Mouse (Mus musculus) lung, postnatal 25 days (tissue): ENCODE measurements around the gene Adam6b.
A peak's percentile ranks its signal among the peaks of the same experiment; 100 is the strongest.
"Not testable (repeated sequence)": the region's sequence is repeated elsewhere in the genome, so short reads cannot be mapped to it uniquely, and the experiment has no call there.

Experiments used
- DNase-seq: peaks from one replicate; pipeline ENCODE4 v3.0.0; 2022; ENCODE audit warnings: low spot score

Adam6b gene

GRCm38 (mm10) chr12:113489211-113489610 lies at the start of gene Adam6b:
TSS of gene Adam6b (plus strand) at chr12:113489511.
- DNase-seq, result not testable (repeated sequence)

- DNase-seq, result no peak
Observed at GRCm38 (mm10) chr12:113446061-113446460, 43.2 kb upstream of the Adam6b start.

DNA sequence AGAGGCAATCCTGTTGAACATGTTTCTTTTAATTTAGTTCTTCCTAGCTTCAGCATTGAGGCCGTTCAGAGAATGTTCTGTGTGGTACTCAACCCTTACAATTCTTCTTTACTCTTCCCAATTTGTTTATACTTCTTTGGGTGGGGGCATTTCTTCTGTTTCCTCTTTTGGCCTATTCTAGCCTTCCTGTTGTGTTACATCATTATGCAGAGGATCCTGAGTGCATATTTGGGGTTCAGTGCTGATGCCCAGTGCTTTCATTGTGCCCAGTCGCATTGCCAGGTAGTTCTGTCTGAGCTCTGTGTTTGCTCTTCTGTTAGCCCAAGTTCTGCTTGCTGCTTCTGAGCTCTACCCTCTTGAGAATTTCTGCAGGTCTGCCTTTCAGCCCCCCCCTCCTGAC lies 13.1 kb upstream of the Adam6b start:
- DNase-seq, result no peak

DNA sequence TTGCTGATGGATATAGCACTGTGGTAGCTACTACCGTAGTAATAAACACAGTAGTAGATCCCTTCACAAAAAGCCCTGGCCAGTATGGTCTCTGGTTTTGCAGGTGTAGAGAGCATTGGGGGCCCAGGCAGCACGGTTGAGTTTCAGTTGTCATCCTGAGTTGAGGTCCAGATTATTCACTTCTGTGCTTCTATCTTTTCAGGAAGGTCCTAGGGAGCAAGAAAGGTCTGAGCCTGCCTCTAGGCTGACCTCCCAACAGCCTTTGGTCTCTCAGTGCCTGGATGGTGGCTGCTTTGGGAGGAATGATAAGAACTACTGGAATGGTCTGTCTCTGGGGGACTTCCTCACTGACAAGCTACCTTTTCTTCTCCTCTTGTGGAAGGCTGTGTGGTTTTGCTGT lies 7.2 kb upstream of the Adam6b start:
- no peak for DNase-seq

- DNase-seq, result no peak
Observed at GRCm38 (mm10) chr12:113482661-113483389, 6.5 kb upstream of the Adam6b start.

DNA sequence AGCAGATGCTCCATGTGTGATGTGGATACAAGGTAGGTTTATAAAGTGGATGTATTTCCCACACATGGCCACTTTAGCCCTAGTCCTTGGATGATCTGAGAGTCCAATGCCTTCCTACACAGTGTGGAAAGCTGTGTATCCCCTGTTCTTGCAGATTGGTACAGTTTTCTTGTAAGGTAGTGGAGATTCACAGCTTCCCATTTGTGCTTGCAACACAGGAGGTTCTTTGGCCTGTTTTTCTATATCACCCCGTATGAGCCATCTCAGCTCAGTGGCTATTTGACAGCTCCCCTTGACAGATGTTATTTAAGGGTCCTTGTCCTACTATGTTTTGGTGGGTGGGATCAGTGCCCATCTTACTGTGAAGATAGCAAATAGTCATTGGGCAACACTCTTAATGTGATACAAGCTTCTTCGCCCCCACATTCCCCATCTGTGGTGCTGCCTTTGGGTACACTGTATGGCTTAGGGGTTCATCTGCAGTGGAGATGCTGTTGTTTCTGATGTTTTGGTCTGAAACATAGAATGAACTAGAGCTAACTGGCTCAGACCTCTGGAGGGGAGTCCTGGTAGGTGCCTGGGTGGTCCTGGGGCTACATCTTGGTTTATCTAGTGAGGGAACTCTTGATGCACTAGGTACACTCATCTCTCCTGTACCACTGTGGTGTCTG lies 5.7 kb upstream of the Adam6b start:
- no peak for DNase-seq

DNA sequence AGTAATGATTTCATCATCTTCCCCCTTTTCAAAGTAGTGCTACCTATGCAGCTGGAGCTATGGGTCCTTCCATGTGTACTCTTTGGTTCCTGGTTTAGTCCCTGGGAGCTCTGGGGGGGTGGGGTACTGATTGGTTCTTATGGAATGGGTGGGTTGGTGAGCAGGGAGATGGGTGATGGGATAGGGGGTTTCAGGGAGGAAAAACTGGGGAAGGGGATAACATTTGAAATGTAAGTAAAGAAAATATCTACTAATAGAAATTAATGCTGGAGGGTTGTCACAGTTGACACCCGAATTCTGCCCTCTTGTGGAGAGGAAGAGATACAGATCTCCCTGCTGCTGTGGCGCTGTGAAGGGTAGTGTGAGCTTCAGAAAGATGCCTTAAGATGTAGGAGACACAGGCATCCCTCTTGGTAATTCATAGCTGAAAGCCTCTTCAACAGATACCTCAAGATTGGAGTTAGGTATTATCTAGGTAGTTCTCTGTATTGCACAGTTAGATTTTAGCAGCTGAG lies 4.3 kb upstream of the Adam6b start:
- no peak for DNase-seq

GRCm38 (mm10) chr12:113487693-113488092 lies 1.6 kb upstream of the Adam6b start:
- DNase-seq, result peak; percentile 58

DNA sequence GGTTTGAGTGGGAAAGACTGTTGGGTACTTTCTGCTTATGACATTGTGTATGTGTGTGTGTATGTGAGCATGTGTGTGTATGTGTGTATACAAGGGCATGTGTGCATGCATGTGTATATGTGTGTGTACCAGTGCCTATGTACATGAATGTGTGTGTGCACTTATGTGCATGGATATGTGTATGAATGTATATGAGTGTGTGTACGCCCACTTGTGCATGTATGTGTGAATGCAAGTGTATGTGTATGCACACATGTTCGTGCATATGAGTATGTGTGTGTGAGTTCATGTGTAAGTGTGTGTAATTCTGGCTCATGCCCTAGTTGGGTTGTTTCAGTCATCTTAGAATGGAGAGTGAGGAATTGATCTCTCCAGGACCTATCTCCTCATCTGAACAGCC lies 36.6 kb downstream of the Adam6b start:
- DNase-seq, result no peak
